19 mouse cellular contexts compared by ENCODE assay signal in genomic region chr6:84436716-84437115, GRCm38 (mm10).
DNase-seq lines count a peak whose midpoint lies in the region.
"Had no signal": no experiment of that assay in that cellular context is flagged by ENCODE, and none has a peak within 500 bp of the region (broad histone marks: within the 10 kb centered on the region; RNA-seq: fewer than 3 reads in every experiment).

No protein-coding gene starts in this region.

- no peaks in the 10 kb centered on the region for H3K9me3 ChIP-seq in heart, embryonic 10.5 days
- peaks cover 5% of the 10 kb centered on the region; the same call in 1 of the 2 replicates for H3K9me3 ChIP-seq in embryonic facial prominence, embryonic 10.5 days

- H3K27me3 ChIP-seq in heart, embryonic 10.5 days (ENCODE audit: insufficient read depth, poor library complexity, severe bottlenecking) = peaks cover 25% of the 10 kb centered on the region
- 0 out of 2 replicates have a peak, but pooled peaks cover 6% of the 10 kb centered on the region for H3K27me3 ChIP-seq in embryonic facial prominence, embryonic 10.5 days (replicated peaks; ENCODE audit: low read depth, poor library complexity, severe bottlenecking)
- H3K27me3 ChIP-seq: Patski had no signal

- H3K4me3 ChIP-seq in heart, embryonic 10.5 days = no peak overlapping the region
- H3K4me3 ChIP-seq in embryonic facial prominence, embryonic 10.5 days = no peak overlapping the region

- no peaks in the 10 kb centered on the region for H3K36me3 ChIP-seq in heart, embryonic 10.5 days
- no peaks in the 10 kb centered on the region for H3K36me3 ChIP-seq in embryonic facial prominence, embryonic 10.5 days (replicated peaks)
- H3K36me3 ChIP-seq: G1E had no signal

- 70% methylated on average over 1 of the region's 1 CpGs for WGBS in heart, embryonic 10.5 days
- WGBS in embryonic facial prominence, embryonic 10.5 days = 97% methylated on average over 1 of the region's 1 CpGs

- DNase-seq in heart, adult 11 months = peak; percentile 62
- DNase-seq in heart, postnatal 25 days (ENCODE audit: low spot score) = no peak
- peak; percentile 66 for DNase-seq in heart, embryonic 10.5 days (ENCODE audit: low spot score)
- no peak for DNase-seq in heart, postnatal 36 days
- peak; percentile 25 for DNase-seq in testis, postnatal 10 days (ENCODE audit: low spot score)
- no peak for DNase-seq in testis, postnatal 14 days (ENCODE audit: low spot score)
- peak; percentile 4 for DNase-seq in embryonic facial prominence, embryonic 10.5 days (ENCODE audit: low spot score)
- DNase-seq in adrenal gland, postnatal 36 days = no peak
- DNase-seq: adrenal gland, adult 2 months; adrenal gland, adult 8-10 months; adrenal gland, postnatal 10 days; adrenal gland, postnatal 14 days; adrenal gland, postnatal 25 days; B cell, adult 2 months; cerebellum, adult 11 months; cerebellum, adult 11-12 months; cerebellum, adult 18-20 months had no signal

- peaks cover 7% of the 10 kb centered on the region; the same call in 1 of the 2 replicates for H3K4me1 ChIP-seq in heart, embryonic 10.5 days
- H3K4me1 ChIP-seq in embryonic facial prominence, embryonic 10.5 days = peaks cover 10% of the 10 kb centered on the region

- H3K27ac ChIP-seq in heart, embryonic 10.5 days = no peak overlapping the region
- no peak overlapping the region for H3K27ac ChIP-seq in embryonic facial prominence, embryonic 10.5 days (replicated peaks)

- intact Hi-C loops in heart, postnatal 25 days (cut with DNase I) = no loop called here
- intact Hi-C loops in heart, postnatal 36 days (cut with DNase I) = no loop called here

Comparison
In these comparisons a context has a peak if more than half of its experiments do, and no peak if none do; other contexts are left out.
1. DNase-seq: peak in heart, adult 11 months (single experiment), heart, embryonic 10.5 days (single experiment), testis, postnatal 10 days (single experiment) and embryonic facial prominence, embryonic 10.5 days (single experiment); none in heart, postnatal 25 days (single experiment), heart, postnatal 36 days (0 of 2), testis, postnatal 14 days (single experiment) and adrenal gland, postnatal 36 days (0 of 2).